Mouse (Mus musculus) adipocyte (in vitro differentiated cells): ENCODE measurements around the gene Ythdf2.

Experiments
- DNase-seq: peaks from one replicate; pipeline ENCODE4 v3.0.0-alpha.2; 2016; ENCODE audit warnings: low spot score

Ythdf2 gene

GRCm38 (mm10) chr4:132146201-132146600, 65.9 kb downstream of the Ythdf2 start:
- no peak for DNase-seq

DNA sequence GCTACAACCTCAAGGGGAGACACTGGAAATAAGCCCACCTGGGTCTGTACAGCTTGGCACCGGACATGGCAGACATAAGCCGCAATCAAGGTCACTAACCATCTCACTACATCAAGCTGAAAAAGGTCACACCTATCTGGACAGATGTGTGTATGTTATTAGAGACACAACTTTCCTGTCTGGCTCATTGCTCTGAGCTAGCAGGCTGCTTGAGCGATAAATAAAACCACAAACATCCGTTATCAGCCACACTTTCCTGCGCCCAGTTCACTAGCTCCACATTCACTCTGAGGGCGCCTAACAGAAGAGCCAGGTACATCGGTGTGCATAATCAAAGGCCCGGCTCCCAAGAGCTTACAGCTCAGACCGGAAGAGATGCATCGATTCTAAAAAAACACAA, 67.0 kb downstream of the Ythdf2 start:
- DNase-seq = no peak

- DNase-seq = no peak
These were observed 67.8 kb downstream of the Ythdf2 start, which contains the start of gene Oprd1 for GRCm38 (mm10) chr4:132144080-132144841. TSS of gene Oprd1 (minus strand) at chr4:132144486.

DNA sequence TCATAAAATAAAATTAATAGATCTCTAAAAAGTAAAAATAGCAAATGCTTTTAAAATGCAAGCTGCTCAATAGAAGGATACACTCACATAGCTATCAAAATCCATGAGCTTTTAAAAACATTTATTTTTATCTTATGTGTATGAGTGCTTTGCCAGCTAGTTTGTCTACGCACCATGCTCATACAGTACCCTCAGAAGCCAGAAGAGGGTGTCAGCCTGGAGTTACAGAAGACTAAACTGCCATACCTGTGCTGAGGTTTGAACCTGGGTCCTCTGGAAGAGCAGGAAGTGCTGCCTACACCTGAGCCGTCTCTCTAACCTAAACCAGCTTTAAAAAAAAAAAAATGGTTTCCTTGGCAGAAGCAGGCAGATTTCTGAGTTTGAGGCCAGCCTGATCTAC, 73.5 kb downstream of the Ythdf2 start:
- no peak for DNase-seq

- no peak for DNase-seq
These were observed 75.1 kb downstream of the Ythdf2 start for GRCm38 (mm10) chr4:132137013-132137412.
